Mouse (Mus musculus): ENCODE data around the gene Sept4. TPM values are rescaled to one million over a fixed set of nuclear protein-coding genes. Genes with fewer than 3 reads are reported as not detected.

The Sept4 gene
- polyA plus RNA-seq, 1 experiment, result 1,033 TPM

- WGBS, result 37% methylated on average over 10 of the region's 10 CpGs
- Histone ChIP-seq H3K27me3 (ENCODE audit: control insufficient read depth, insufficient read depth, low read length) (no peaks in the 10 kb centered on the region), H3K4me3 (replicated peaks; ENCODE audit: insufficient read depth, low read depth, low read length) (peak overlapping the region; percentile 42), H3K4me1 (ENCODE audit: control insufficient read depth, insufficient read depth, low read length) (peaks cover 41% of the 10 kb centered on the region), H3K27ac (ENCODE audit: insufficient read depth, low read length) (peak overlapping the region; percentile 81)
- no peak for TF ChIP-seq POLR2A (IDR thresholded peaks at IDR 0.05; ENCODE audit: borderline replicate concordance, insufficient read depth, low read length)
- no peak for TF ChIP-seq CTCF (IDR thresholded peaks at IDR 0.05; ENCODE audit: borderline replicate concordance, insufficient read depth, low read depth, low read length)
- peak in 1 of 2 experiments; percentile 46 for DNase-seq
Observed at GRCm38 (mm10) chr11:87580543-87581085, 11.9 kb downstream of the Sept4 start.

GRCm38 (mm10) chr11:87581161-87581865, 12.6 kb downstream of the Sept4 start:
- Histone ChIP-seq H3K27ac (ENCODE audit: insufficient read depth, low read length) (peak overlapping the region; percentile 81), H3K4me1 (ENCODE audit: control insufficient read depth, insufficient read depth, low read length) (peaks cover 41% of the 10 kb centered on the region), H3K4me3 (replicated peaks; ENCODE audit: insufficient read depth, low read depth, low read length) (peak overlapping the region; percentile 42), H3K27me3 (ENCODE audit: control insufficient read depth, insufficient read depth, low read length) (no peaks in the 10 kb centered on the region)
- TF ChIP-seq POLR2A (IDR thresholded peaks at IDR 0.05; ENCODE audit: borderline replicate concordance, insufficient read depth, low read length) (no peak), CTCF (IDR thresholded peaks at IDR 0.05; ENCODE audit: borderline replicate concordance, insufficient read depth, low read depth, low read length) (no peak)
- 50% methylated on average over 12 of the region's 12 CpGs for WGBS
- peak in 1 of 2 experiments; percentile 40 for DNase-seq

- WGBS, result 25% methylated on average over 8 of the region's 8 CpGs
- Histone ChIP-seq H3K4me3 (replicated peaks; ENCODE audit: insufficient read depth, low read depth, low read length) (peak overlapping the region; percentile 27), H3K4me1 (ENCODE audit: control insufficient read depth, insufficient read depth, low read length) (peaks cover 38% of the 10 kb centered on the region), H3K27me3 (ENCODE audit: control insufficient read depth, insufficient read depth, low read length) (no peaks in the 10 kb centered on the region), H3K27ac (ENCODE audit: insufficient read depth, low read length) (peak overlapping the region; percentile 81)
- TF ChIP-seq CTCF (IDR thresholded peaks at IDR 0.05; ENCODE audit: borderline replicate concordance, insufficient read depth, low read depth, low read length) (no peak), POLR2A (IDR thresholded peaks at IDR 0.05; ENCODE audit: borderline replicate concordance, insufficient read depth, low read length) (0 out of 2 replicates have a peak, but pooled peaks have one; percentile 1)
- DNase-seq, result peak; percentile 71 to 72
Observed at GRCm38 (mm10) chr11:87581933-87582710, 13.4 kb downstream of the Sept4 start.

GRCm38 (mm10) chr11:87583291-87584034, 14.8 kb downstream of the Sept4 start:
- no peak for TF ChIP-seq CTCF (IDR thresholded peaks at IDR 0.05; ENCODE audit: borderline replicate concordance, insufficient read depth, low read depth, low read length)
- no peak for TF ChIP-seq POLR2A (IDR thresholded peaks at IDR 0.05; ENCODE audit: borderline replicate concordance, insufficient read depth, low read length)
- Histone ChIP-seq H3K4me1 (ENCODE audit: control insufficient read depth, insufficient read depth, low read length) (peaks cover 31% of the 10 kb centered on the region), H3K4me3 (replicated peaks; ENCODE audit: insufficient read depth, low read depth, low read length) (peak overlapping the region; percentile 6), H3K27ac (ENCODE audit: insufficient read depth, low read length) (peak overlapping the region; percentile 62; the same call in 1 of the 2 replicates), H3K27me3 (ENCODE audit: control insufficient read depth, insufficient read depth, low read length) (no peaks in the 10 kb centered on the region)
- WGBS, result 84% methylated on average over 6 of the region's 6 CpGs
- no peak for DNase-seq

- Histone ChIP-seq H3K4me3 (replicated peaks; ENCODE audit: insufficient read depth, low read depth, low read length) (no peak overlapping the region), H3K27me3 (ENCODE audit: control insufficient read depth, insufficient read depth, low read length) (no peaks in the 10 kb centered on the region), H3K4me1 (ENCODE audit: control insufficient read depth, insufficient read depth, low read length) (peaks cover 34% of the 10 kb centered on the region), H3K27ac (ENCODE audit: insufficient read depth, low read length) (0 out of 2 replicates have a peak overlapping the region, but pooled peaks have one; percentile 62)
- 83% methylated on average over 10 of the region's 10 CpGs for WGBS
- TF ChIP-seq POLR2A (IDR thresholded peaks at IDR 0.05; ENCODE audit: borderline replicate concordance, insufficient read depth, low read length) (no peak), CTCF (IDR thresholded peaks at IDR 0.05; ENCODE audit: borderline replicate concordance, insufficient read depth, low read depth, low read length) (no peak)
- no peak for DNase-seq
Observed at GRCm38 (mm10) chr11:87584711-87585505, 16.2 kb downstream of the Sept4 start.

- H3K4me3 ChIP-seq (replicated peaks; ENCODE audit: insufficient read depth, low read depth, low read length), result no peak overlapping the region
- H3K27me3 ChIP-seq (ENCODE audit: control insufficient read depth, insufficient read depth, low read length), result no peaks in the 10 kb centered on the region
- TF ChIP-seq POLR2A (IDR thresholded peaks at IDR 0.05; ENCODE audit: borderline replicate concordance, insufficient read depth, low read length) (no peak), CTCF (IDR thresholded peaks at IDR 0.05; ENCODE audit: borderline replicate concordance, insufficient read depth, low read depth, low read length) (no peak)
- H3K4me1 ChIP-seq (ENCODE audit: control insufficient read depth, insufficient read depth, low read length), result peaks cover 15% of the 10 kb centered on the region
- DNase-seq, result no peak
- H3K27ac ChIP-seq (ENCODE audit: insufficient read depth, low read length), result no peak overlapping the region
- 94% methylated on average over 5 of the region's 5 CpGs for WGBS
Observed at GRCm38 (mm10) chr11:87587211-87587874, 18.6 kb downstream of the Sept4 start.
